Mouse (Mus musculus) heart, adult 11 months (tissue): Measurements from ENCODE around the gene Frmpd4.

Experiments
- DNase-seq: peaks from one replicate; pipeline ENCODE4 v3.0.0; 2022

The Frmpd4 gene

DNA sequence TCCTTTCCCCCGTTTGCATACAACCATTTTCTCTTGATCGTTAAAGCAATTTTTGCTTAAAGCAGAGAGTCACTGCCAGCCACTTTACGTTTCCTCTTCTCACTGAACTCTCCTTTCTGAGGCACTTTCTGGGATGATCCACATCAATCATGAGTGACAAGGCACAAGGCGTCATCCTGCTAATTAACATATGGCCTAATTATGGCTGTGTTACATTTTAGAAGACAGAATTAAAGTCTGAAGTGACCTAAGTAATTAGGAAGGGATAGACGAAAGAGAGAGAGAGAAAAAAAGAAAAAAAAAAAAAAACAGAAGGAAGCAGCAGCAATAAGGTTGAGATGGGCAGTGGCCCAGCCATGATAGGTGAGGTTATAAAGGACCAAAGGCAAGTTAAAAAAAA, at the start of gene Frmpd4:
TSS of gene Frmpd4 (minus strand) at position 101 of the 400 bp plus-strand sequence.
- no peak for DNase-seq

DNA sequence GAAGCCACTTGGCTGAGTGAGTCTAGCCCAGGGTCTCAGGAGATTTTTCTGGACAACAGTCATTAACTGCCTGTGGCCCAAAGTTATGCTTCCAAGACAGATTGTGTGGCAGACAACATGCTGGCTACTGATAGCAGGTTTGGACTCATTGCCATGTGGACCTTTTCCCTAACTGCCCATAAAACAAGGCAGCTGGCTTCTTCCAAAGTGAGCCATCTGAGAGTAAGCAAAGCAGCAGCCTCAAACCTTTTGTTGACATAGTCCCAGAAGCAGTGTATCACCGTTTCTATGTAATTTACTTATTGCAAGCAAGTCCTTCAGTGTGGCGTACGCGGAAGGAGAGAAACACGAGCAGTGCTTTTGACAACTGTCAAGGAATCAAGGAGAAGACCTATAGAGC, 18.2 kb upstream of the Frmpd4 start:
- no peak for DNase-seq

DNA sequence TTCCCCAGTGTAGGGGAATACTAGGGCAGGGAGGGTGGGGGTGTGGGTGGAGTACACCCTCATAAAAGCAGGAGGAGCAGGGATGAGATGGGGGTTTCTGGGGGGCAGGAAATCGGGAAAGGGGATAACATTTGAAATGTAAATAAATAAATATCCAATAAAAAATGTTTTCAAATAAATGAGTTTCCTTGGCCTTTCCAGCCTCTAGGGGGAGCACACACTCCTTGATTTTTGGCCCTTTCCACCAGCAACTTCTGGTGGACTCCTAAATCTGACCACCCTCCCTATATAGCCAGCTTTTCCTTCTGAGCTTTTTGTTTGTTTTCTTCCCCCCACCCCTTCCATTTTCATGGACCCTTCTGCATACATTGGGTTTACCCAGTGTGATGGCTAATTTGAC, 7.3 kb upstream of the Frmpd4 start:
- no peak for DNase-seq

DNA sequence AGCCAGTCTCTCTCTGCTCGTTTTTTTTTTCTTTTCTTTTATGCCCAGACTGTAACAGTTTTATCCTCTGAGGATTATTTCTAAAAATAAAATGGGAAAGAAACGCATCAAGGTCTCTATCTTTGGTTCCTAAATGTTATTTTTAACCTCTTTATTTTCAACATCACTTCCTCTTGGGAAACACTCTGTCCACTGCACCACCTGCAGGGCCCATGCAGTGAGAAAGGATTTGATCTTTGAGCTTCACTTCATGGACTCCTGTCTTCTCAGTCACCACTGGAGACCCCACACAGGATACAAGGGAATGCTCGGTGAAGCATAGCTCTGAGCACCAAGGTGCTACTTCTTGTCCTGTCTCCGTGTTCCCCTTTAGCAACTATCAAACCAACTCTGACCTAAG, 5.2 kb downstream of the Frmpd4 start:
- DNase-seq = no peak

DNA sequence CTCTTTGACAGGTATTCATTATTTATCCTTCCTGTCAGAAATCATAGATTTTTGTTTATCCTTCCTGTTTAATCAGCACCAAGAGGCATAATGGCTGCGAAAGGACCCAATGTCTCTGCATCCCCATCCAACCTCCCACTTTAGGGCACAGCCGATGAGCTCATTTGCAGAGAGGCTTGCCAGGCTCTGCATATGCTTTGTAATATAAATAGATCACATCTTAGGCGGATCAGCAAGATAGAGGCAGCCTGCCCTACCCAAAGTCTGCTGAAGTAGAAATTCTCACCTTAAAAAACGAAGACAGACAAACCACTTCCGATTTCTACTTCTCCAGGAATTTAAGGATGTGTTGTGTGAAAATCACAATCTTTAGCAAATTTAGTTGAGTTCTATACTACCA, 7.8 kb downstream of the Frmpd4 start:
- DNase-seq = no peak

DNA sequence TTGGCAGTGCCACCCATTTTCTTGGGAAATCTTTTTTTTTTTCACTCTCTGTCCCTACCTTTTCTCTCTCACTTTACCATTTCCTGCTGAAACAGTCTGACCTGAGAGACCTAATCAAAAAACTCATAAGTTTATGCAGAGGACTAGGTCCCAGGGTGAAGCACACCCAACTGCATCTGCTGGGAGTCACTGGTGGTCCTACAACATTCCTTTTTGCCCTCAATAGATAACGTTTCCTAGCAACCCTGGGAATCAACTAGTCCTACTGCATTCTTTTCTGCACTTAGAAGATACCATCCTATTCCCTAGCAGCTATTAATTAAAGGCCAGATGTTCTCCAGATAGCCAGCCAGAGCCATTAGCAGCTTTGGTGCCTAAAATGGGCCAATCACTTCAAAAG, 71.8 kb downstream of the Frmpd4 start:
- DNase-seq = no peak

DNA sequence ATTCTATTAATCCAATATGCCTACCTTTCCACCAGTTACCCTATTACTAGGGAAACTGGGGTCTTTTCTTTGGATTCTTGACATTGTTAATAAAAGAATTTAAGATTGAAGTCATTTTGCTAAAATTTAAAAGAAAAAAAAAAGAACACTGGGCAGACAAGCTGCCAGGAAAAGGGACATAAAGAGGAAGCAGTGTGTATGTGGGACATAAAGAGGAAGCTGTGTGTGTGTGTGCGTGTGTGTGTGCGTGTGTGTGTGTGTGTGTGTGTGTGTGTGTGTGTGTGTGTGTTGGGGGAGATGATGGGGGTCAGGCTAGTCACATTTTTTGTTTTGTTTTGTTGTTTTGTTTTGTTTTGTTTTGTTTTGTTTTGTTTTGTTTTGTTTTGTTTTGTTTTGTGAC, 121.8 kb downstream of the Frmpd4 start:
- no peak for DNase-seq

DNA sequence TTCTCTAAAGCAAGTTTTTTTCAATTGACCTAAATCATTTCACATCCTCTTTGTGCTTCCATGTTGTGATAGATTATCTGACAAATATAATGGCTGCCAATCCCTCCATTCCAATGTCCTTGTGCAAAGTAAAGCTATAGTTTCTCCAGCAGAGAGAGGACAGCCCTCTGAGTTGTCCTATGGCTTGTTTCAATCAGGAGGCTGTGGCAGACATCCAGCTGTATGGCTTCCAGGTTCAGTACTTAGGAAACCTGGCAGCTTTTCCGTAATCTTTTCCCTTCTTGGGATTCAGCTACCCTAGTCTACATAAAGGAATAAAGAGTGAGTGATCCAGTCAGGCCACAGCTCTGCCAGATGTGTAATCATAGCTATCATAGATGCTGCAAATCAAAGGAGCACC, 145.8 kb downstream of the Frmpd4 start:
- DNase-seq = no peak

DNA sequence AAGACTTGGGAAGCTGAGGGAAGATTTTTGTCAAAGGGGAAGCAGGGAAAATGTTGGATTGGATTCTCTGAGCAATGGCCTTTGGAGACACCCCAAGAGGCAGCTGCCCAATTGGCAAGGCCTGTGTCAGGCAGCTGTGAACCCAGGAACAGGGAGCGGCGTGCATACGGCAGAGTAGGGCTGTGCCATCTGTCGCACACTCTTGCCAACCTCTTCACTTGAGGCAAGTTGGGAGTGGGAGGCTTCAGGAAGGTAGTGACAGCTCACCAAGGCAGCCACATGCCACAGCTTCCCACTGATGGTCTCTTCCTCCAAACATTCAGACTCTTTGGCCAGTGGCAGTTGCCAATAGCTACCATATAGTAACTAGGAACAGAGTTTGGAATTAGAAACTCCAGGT, 147.2 kb downstream of the Frmpd4 start:
- no peak for DNase-seq

DNA sequence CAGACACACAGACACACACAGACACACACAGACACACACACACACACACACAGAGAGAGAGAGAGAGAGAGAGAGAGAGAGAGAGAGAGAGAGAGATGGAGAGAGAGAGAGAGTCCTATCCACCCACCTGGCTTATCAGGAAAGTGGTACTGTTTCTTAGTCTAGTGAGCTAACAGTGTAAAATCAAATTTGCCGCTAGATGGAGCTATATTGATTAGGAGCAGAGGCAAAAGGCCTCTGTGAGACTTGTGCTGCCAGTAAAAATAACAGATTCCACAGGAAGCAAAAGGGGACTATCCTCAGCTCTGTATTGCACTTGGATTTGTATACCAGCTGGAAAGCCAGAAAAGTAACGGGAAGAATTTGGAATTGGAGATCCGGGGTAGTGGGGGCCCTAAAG, 161.6 kb downstream of the Frmpd4 start:
- no peak for DNase-seq

DNA sequence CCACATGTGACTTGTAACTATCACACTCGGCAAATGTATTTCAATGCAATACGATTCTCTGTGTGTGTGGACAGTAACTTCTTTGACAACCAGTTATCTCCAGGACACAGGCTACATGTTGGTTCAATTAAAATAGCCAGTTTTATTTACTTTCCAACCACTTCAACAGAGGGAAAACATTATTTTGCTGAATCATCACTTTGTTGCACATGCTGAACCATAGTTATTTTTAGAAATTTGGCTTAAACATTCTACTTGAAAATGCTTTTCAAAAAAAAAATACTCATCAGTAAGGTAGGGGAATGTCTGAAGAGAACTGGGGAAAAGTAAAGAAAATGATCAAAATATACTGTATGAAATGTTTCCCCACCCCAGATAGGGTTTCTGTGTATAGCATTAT, 173.5 kb downstream of the Frmpd4 start:
- DNase-seq = no peak

DNA sequence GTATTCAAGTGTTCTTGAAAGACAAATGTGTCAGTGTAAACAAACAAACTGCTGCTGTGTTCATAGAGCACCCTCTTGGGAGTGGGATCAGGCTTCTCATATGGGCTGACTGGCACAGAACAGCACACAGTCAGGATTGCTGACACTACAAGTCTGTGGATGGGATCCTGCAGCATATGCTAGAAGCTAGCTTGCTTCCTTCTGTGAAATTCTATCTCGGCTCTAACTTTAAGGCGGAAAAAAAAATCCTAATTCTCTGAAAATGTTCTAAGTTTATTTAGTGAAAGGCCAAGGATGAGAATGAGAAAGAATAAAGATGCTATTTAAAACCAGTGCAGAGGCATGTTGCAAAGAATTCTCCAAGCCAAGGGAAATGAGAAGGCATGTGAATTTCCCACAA, 226.6 kb downstream of the Frmpd4 start:
- DNase-seq = no peak

DNA sequence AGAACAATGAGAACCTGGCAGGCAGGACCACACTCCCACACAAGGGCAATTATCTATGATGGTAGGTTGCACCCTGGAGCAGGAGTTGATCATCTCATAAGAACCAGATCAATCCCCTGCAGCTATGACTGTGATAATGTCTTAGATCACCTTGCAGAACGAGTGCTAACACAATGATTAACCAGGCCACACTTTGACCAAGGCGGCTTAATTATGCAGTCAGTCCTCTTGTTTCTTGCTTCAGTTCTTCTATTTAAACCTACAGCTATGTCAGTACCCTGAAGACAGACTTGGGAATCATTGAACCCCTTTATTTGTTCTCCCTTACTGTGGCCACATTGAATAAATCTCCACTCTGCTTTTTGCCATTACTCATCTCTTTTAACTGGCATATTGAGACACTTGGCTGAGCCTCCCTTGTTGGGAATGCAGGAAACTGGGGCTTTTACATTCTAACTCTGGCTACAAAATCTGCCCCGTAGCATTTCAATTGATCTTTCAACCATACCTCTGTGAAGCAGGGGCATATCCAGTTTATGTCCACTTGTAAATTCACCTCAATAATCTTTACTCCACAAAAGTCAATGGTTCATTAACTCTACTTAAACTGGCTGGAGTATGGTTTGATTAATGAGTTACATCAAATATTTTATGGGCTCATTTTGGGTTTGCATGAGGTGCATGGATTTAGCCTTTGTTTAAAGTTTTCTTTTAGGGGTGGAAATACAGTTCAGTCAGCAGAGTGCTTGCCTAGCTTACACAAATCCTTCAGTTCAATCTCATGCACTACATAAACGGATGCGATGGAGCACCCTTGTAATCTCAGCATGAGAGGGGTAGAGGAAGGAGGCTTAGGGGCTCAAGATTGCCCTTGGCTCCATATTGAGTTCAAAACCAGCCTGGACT, 227.5 kb downstream of the Frmpd4 start:
- no peak for DNase-seq

DNA sequence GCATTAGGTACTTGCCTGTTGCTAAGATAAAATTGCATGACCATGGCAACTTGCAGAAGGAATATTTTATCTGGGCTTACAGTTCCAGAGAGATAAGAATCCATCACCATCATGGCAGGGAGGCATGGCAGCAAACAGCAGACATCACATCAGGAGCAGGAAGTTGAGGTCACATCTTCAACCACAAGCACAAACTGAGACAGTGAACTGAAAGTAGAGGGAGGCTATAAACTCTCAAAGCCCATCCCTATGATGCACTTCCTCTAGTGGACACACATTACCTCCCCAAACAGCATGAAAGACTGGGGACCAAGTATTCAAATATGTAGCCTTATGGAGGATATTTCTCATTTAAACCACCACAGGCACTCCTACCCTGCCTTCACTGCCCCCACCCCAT, 238.8 kb downstream of the Frmpd4 start:
- no peak for DNase-seq

DNA sequence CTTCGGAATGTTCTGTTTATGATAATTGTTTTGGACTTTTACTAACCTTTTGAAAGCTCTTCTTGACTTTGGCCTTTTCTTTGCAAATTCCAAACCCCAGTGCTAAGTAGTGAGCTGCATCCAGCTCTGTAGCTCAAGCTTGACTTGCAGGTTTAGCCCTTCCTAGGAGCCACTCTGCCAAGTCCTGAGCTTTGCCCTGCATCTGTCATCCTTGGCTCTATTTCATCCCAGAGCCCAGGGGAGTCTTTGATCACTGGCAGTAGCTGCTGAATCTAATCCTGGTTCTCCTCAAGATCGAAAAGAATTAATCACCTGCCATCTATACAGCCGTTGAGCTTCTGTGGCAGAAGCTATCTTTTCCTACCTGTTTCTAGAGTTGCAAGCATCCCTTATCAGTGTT, 251.9 kb downstream of the Frmpd4 start:
- DNase-seq = no peak

DNA sequence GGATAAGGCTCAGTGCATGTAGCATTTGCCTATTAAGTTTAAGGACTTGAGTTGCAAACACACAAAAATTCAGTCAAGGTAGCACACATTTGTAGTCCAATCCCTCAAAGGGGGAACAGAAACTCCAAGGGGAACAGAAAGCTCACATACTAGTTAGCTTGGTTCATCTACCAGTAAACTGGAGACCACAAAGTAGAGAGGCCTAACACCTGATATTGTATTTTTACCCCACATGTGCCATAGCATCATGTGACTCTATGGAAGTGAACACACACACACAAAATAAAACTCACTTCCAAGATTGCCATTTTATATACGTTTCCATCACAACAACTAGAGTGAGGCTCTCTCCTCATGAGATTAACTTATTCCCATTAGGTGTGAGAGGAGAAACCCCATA, 264.9 kb downstream of the Frmpd4 start:
- no peak for DNase-seq

DNA sequence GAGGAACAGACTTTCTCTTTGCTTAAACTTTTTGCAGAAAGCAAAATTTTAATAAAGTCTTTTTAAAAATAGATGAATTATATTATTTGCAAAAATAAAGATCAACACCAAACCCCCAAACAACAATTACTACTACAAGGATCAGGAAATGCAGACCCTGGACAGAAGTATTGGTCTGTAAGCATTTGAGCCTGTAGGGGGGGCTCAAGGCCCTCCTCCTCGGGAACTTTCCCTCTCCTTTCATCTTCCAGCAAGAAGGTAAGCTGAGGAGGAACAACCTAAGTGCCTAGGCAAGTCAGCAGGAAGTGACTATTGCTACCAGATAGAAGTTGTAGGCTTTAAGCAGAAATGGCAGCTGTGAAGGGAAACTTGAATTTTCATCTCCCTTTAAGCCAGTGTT, 266.9 kb downstream of the Frmpd4 start:
- no peak for DNase-seq

DNA sequence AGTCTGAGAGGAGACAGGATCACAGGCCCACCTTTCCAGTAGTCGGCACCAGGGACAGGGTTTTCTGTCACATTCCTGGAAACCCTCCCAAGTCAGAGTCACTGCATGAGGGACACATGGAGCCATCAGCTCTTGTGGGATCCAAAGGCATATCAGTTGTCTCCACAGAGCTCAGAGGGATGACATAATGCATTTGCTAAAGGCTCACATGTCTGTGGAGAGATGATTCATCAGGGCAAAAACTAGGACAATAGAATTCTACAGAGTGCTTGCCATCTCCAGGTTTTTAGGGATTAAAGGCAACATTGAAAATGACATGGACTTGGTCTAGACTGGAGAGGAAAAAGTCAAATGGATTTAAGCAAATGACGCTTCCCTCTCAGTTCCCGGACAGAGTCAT, 284.5 kb downstream of the Frmpd4 start:
- DNase-seq = no peak

DNA sequence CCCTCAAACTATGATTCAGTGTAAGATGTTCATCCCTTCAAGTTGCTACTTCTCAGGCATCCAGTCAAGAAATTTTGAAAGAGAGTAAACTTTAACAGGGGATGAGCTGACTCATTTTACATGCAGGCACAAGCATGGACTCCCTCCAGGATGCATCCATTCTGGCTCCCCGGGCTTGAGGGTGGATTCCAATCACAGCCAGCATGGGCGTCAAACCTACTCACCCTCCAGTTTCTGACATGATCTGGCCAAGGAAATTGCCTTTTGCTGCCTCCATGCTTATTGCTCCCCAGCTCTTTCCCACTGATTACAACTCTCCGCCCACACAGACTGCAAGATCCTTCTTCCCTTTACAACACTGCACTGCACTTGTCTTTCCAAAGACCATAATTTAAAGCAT, 370.0 kb downstream of the Frmpd4 start:
- no peak for DNase-seq

DNA sequence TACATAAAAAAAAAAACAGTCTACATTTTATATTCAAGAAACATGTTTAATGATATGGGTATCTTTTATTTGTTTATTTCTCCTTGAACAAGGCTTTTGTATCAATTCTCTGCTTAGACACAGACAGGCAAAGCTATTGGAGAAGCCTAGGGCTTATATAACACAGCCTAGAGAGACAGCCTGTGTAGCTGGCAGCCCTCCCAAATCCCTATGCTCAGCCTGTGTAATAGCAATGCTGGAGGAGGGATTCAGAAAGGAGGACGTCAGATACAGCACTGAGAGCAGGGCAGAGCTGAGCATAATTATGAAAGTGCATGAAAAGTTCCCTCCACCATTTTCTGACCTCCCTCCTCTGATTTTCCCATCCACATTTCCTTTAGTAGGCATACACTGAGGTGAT, 385.1 kb downstream of the Frmpd4 start:
- no peak for DNase-seq

DNA sequence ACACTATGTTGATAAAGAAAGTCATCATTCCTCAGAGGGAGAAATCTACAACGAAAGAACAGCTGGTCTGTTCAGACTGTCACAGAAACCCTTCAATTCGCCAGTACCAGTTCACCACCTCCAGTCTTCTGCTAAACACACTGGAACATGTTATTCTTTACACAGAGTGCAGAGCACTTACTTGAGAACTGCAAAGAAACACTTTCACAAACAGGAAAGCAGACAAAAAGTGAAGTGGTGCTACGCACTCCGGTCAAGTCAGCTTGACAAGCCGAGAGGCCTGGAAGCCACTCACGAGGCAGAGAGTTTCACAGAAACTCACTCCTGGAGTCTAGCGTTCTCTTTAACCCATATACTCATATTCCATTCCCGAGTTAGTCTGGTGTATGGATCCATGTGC, 387.5 kb downstream of the Frmpd4 start:
- no peak for DNase-seq

DNA sequence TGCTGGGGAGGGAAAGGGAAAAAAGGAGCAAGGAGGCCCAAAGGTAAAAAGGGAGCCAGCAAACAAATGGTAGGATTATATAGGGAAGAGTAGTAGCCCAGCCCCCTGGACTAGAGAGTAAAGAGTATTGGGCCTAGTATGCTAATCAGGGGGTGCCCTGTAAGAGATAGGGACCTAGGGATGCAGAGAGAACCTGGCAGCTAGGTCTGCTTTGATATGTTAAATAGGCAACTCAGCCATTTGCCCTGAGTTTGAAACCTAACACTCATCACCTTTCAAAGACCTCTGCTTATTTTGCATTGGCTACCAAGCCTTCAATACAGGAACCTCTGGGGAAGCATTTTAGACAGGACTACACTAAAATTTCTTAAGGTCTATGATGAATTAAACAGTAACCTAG, 414.0 kb downstream of the Frmpd4 start:
- no peak for DNase-seq

DNA sequence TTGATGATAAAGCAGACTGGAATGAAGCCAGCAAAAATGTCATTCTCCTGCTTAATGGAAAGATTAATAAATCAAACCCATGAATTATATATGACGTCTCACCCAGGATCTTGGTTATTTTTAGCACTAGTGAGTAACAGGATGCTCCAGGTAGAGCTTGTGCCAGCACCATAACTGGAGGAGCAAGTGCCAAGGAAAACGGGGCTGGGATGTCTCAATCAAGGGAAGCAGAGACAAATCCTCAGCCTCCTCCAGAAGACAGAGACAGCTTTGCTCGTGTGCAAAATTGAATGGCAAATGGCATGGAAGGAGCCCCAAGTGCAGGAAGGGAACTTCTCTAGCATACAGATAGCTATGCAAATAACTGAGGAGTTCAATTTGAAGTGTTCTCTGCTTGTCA, 418.2 kb downstream of the Frmpd4 start:
- no peak for DNase-seq

DNA sequence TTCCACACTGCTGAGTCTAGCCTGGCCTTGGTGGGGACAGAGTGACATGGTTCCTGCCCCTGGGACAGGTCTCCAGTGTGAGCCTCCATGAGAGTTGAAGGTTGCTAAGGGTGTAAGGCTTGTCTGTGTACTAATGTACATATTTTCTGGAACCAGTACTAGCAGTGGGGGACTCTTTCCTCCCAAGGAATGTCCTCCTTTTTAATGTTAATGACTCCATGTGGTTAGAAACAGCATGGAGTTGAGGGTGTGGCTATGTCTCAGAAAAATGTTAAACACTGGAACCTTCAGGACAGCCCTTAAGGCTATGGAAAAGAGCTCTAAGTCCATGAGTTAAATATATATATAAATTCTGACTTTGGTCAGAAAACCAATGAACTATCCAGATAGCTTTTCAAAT, 436.0 kb downstream of the Frmpd4 start:
- no peak for DNase-seq

DNA sequence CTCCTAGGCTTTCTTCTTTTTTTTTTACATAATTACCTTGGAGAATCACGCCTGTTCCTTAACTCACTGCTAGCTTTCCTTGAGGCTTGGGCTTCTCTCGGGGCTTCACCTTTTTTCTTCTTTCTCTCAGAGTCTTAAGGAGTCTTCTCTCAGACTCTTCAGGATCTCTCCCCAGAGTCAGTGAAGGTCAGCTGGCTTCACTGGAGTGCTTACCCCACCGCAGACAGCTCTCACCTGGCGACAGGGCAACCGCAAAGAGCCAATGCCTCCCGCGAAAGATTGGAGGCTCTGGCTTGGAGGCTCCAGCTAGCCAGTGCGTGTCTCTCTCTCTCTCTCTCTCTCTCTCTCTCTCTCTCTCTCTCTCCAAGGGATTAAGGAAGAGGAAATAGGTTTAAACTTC, 453.0 kb downstream of the Frmpd4 start:
- no peak for DNase-seq
